Mouse (Mus musculus): ENCODE data around the gene Jade2. TPM values are rescaled to one million over a fixed set of nuclear protein-coding genes. Genes with fewer than 3 reads are reported as not detected.

Gene Jade2
- polyA plus RNA-seq, 1 experiment = 16.7 TPM

GRCm38 (mm10) chr11:51831962-51832909 is 25.2 kb downstream of the Jade2 start:
- TF ChIP-seq GATA1 (IDR thresholded peaks at IDR 0.05; ENCODE audit: low read length) = no peak

- TF ChIP-seq GATA1 (IDR thresholded peaks at IDR 0.05; ENCODE audit: low read length) = no peak
Observed at GRCm38 (mm10) chr11:51824867-51825424, 32.5 kb downstream of the Jade2 start.

GRCm38 (mm10) chr11:51823963-51824753 is 33.3 kb downstream of the Jade2 start:
- no peak for TF ChIP-seq GATA1 (IDR thresholded peaks at IDR 0.05; ENCODE audit: low read length)

GRCm38 (mm10) chr11:51823271-51823670 is 34.2 kb downstream of the Jade2 start:
- TF ChIP-seq GATA1 (IDR thresholded peaks at IDR 0.05; ENCODE audit: low read length) = no peak

GRCm38 (mm10) chr11:51822736-51823135 is 34.7 kb downstream of the Jade2 start:
- TF ChIP-seq GATA1 (IDR thresholded peaks at IDR 0.05; ENCODE audit: low read length) = no peak

- TF ChIP-seq GATA1 (IDR thresholded peaks at IDR 0.05; ENCODE audit: low read length) = no peak
Observed at GRCm38 (mm10) chr11:51820861-51821260, 36.6 kb downstream of the Jade2 start.

GRCm38 (mm10) chr11:51819964-51820363 is 37.5 kb downstream of the Jade2 start:
- no peak for TF ChIP-seq GATA1 (IDR thresholded peaks at IDR 0.05; ENCODE audit: low read length)

GRCm38 (mm10) chr11:51818837-51819236 is 38.6 kb downstream of the Jade2 start:
- no peak for TF ChIP-seq GATA1 (IDR thresholded peaks at IDR 0.05; ENCODE audit: low read length)

GRCm38 (mm10) chr11:51817756-51818155 is 39.7 kb downstream of the Jade2 start:
- TF ChIP-seq GATA1 (IDR thresholded peaks at IDR 0.05; ENCODE audit: low read length) = no peak

- TF ChIP-seq GATA1 (IDR thresholded peaks at IDR 0.05; ENCODE audit: low read length) = no peak
Observed at GRCm38 (mm10) chr11:51812022-51812546, 45.4 kb downstream of the Jade2 start.

GRCm38 (mm10) chr11:51811230-51811629 is 46.2 kb downstream of the Jade2 start:
- TF ChIP-seq GATA1 (IDR thresholded peaks at IDR 0.05; ENCODE audit: low read length) = no peak

- TF ChIP-seq GATA1 (IDR thresholded peaks at IDR 0.05; ENCODE audit: low read length) = no peak
Observed at GRCm38 (mm10) chr11:51809632-51810224, 47.7 kb downstream of the Jade2 start.

- TF ChIP-seq GATA1 (IDR thresholded peaks at IDR 0.05; ENCODE audit: low read length) = no peak
Observed at GRCm38 (mm10) chr11:51807108-51807879, 50.2 kb downstream of the Jade2 start.

- TF ChIP-seq GATA1 (IDR thresholded peaks at IDR 0.05; ENCODE audit: low read length) = no peak
Observed at GRCm38 (mm10) chr11:51805221-51805981, 52.1 kb downstream of the Jade2 start.
